Mouse (Mus musculus) gastrocnemius, adult 8-10 months (tissue): Measurements from ENCODE around the gene Wnt10a. TPM values are rescaled to one million over a fixed set of nuclear protein-coding genes. Genes with fewer than 3 reads are reported as not detected.

Experiments
- DNase-seq, 2 experiments: peaks; one replicate each; pipeline ENCODE4 v3.0.0; 2022; ENCODE audit warnings: low spot score in 2 of 2
- total RNA-seq, 4 experiments: library from RNA; stranded (reverse); gene quantifications; 2 replicates each; pipeline ENCODE4 v1.2.4; 2022

Wnt10a gene
- total RNA-seq: under 1 TPM in 1 of 4 experiments, not detected in 3; 0.16 TPM

DNA sequence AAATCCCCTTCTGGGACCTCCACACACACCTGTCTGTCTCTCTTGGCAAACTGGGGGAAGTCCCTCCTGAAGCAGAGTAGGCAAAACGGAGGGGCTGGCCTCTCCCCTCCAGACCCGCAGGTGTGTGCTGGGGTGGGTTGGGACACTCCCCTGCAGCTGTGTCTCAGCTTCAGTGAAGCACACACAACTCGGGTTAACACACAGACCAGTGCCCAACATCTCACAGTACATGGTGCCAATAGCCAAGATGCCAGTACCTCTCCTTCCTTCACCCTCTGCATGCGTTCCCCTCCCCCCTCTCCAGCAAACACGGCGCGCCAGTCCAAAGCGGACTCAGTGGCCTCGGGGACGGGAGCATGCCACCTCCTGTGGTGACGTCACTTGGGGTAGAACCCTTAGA is at the start of gene Wnt10a:
Gene Wnt10a, plus strand, starts transcription at position 268 of the 400 bp plus-strand sequence.
- DNase-seq: no peak

DNA sequence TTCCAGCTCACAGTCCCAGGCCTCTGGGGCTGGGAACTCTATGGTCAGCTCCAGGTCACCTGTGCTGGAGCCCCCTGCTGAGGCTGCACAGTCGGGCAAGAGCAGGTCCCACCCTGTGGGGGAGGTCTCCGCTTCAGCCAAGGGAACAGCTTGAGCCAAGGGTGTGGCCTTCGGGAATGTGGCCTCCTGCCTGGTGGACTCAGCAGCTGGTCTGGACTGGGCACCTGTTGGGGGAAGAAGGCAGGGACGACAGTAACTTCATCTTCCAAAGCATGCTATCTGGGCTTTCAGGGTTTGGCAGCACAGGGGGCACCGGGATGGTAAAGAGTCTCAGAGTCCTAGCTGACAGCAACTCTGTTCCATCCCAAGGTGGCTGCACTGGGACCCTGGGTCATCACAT is 44.0 kb upstream of the Wnt10a start:
- DNase-seq: peak; percentile 57 to 76

DNA sequence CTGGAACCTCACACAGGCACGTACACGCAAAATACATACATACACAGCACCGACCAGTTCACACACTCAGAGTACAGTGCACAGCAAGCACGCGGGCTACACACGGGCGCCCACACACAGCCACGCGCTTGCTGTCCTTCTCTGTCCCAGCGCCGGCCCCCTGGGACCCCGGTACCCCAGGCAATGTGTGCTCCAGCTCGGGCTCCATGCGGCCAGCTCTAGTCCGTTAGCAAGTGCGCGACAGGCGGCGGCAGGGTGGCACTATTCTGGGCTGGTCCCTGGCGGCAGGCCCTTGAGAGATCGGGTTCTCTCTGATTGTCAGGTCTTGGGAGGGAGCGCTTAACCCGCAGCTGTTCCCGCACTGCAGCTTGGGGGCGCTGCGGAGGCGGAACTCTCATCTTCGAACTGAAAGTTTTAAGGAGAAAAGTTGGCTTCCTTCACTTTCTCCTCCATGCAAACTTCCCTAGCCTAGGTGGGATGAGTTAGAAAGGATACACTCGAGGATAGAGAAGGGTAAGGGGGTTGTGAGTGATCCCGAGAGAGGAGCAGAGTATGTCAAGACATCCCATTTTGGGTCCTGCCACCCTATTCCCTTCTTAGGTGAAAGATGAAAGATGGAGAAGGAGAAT is 42.6 kb upstream of the Wnt10a start, which contains the start of gene Prkag3:
Gene Prkag3, minus strand, starts transcription at position 579 of the 629 bp plus-strand sequence.
- DNase-seq: peak; percentile 86 to 92

DNA sequence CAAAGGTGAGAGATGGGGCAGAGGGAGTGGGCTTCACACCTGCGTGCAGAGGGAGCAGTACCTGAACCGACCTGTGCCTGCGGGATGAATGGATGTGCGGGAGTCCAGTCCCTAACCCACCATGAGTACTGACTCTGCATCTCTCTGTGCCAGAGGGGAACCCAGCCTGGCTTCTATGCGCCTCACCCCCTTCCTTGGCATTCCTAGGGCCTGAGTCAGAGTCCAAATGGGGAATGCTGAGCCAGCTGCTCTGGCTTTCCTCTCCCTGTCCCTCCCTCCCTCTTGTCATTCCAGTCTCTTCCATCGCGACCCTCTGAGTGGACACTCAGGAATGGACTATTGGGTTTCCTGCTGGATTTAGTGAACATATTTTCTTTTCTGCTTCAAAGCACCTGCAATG is 42.0 kb upstream of the Wnt10a start:
- peak; percentile 65 to 77 for DNase-seq

DNA sequence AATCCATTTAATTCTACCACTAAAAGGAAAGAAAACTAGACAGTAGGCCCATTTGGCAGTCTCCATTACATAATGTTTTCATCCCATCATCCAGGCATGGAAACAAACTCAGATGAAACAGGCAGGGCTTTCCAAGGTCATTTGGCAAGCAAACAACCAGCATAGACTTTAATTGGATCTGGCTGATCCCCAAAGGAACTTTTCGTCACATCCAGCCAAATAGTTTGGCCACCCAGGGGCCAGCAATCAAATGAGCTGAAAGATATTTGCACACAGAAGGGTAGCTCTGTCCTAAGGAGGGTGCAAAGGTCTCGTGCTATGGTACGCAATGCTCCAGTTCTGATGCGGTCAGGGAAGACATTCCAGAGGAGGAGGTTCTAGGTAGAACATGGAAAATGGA is 40.6 kb upstream of the Wnt10a start:
- no peak for DNase-seq

DNA sequence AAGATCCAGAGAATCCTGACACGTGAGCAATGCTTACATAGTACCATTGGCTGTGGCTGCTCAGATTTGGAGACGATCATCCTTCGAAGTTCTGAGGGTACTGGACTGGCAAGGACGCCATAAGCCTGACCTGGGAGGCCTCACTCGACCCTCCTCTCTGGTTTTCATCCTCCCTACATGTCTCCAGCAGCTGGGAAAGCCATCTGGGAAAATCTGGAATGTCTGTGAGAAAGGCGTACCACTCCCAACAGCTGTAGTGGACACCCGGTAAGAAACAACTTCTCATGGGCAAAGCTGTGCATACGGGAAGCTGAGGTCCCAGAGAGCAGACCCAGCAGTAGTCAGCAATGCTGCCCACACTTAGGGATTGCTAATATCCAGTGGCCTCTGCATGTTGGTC is 39.2 kb upstream of the Wnt10a start:
- DNase-seq: no peak

DNA sequence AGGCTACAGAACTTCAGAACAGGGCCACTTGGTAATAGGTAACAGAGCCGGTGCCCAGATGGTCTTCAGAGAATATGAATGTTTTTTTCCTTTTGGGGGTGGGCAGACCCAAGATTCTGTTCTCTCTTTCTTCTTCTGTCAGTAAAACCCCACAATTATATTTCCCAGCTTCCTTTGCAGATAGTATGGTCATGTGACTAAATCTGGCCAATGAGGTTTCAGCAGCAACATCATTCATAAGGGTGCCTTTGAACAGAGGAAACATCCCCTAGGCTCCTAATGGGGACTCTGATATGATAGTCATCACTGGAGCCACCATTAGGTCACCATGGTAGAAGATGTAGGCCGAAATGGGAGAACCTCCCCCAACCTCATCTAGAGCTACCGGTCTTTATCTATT is 38.5 kb upstream of the Wnt10a start:
- no peak for DNase-seq

DNA sequence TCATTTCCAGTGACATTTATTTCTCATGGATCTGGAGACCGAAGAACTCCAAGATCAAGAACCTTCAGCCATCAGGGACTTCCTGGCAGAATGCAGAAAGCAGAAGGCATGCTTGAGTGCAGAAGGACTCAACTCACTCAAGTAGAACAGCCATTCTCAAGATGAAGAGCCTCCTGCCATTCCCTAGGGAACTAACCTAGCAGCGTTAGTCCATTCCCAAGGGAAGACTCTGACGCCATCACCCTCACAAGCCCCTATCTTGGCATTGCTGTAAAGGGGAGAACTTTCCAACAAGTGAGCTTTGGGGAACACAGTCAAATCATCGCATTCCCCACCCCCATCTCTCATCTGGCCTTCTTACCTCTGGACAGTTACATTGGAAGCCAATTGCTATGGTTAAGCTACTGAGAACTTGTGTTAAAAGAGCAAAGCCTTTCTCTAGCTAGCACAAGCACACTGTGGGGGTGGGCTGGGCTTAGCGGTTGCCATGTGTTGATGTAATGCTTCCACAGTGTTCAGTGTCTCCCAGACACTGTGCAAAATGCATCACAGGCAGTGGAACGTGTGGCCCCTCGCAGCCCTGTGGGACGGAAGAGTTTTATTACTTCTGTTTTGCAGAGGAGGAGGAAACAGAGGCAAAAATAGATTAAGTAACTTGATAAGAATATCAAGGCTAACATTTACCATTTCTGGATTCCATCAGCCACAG is 37.9 kb upstream of the Wnt10a start:
- peak in 1 of 2 experiments; percentile 32 for DNase-seq

DNA sequence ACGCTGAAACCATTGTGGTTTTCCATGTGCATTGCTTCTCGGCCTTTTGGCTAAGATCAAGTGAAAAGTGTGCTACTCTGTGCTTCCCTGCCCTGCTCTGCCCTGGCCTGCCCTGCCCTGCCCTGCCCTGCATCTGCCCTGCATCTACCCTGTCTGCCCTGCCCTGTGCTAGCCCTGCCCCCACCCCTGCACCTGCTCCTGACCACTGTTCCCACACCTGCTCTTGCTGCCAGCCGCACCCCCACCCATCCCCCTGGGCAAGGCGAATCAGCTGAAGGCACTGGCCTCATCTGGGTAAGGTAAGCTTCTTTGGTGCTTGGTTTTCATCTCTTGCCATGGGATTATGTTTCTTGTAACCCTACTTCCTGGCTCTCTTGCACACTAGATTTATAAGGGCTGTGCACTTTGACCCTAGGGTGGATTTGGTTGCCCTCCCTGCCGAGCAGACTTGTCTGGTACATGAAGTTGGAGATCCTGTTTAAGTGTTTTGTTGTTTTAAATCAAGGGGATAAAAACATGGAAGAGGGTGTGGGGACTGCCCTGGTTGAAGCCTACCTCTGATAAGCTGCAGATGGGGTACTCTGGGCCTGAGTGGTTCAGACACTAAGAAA is 37.0 kb upstream of the Wnt10a start:
- peak; percentile 83 to 89 for DNase-seq

DNA sequence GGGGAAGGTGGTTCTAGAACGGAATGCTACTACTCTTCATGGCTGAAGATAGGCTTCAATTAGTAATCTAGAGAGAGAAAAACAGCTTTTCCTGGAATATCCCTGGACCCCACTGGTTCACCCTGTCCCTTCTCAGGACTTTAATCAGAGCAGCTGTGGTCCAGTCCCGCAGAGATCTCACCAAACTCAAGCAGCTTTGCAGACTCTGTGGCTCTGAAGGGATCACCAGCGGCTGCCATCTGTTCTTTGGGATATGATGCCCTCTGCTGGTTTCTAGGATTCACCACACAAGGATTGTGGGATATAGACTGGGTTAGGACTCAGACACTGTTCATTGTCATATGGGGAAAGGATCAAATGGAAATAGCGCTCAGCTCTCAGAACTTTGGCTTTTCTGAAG is 31.5 kb upstream of the Wnt10a start:
- no peak for DNase-seq

DNA sequence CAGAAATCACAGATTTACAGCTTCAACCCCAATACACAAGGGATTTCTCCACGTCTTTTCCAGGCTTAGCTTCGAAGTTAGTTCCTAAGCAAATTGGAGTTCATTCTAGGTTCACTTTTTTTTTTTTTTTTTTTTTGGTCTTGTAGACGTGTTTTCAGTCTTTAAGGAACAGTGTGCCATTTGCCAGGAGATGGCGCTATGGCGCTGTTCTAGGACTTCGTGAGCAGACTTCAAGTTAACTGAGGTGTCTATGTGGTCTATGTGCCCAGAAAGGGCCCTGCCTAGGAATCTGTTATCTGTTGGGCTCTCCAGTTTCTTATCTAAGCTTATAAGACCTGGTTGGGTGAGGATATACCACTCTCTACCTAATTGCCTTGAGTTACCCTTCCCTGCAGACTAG is 28.2 kb upstream of the Wnt10a start:
- peak in 1 of 2 experiments; percentile 61 for DNase-seq

DNA sequence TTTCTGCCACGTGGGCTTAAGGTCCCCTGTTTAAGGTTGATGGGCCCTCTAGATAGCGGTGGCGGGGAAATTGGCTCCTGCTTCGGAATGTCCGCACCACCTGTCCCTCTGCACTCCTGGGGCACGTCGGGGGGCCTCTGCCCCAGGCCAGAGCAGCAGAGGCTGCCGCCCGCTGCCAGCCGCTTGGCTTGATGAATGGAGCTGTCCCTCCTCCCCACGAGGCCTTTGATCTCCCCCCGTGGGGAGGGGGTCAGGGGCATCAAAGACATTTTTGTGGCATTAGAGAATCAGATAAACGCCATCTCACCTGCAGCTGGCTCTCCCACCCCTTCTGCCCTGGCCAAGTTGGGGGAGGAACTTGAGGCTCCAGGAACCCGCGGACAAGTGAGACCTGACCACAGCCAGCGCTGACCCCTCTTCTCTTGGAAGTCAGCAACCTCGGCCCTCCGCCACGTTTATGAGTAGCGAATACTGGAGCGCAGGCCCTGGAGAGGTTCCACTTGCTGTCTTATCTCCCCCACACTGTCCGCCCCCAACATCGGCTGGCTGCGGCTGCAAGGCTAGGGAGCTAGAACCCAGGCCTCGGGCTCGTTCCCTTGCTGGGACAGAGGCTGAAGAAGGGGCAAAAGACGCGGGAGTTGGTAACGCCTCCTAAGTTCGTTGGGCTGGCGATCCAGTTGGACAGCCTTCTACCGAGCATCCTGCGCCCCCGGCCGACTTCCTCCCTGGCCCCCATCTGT is 20.4 kb upstream of the Wnt10a start:
- DNase-seq: no peak

DNA sequence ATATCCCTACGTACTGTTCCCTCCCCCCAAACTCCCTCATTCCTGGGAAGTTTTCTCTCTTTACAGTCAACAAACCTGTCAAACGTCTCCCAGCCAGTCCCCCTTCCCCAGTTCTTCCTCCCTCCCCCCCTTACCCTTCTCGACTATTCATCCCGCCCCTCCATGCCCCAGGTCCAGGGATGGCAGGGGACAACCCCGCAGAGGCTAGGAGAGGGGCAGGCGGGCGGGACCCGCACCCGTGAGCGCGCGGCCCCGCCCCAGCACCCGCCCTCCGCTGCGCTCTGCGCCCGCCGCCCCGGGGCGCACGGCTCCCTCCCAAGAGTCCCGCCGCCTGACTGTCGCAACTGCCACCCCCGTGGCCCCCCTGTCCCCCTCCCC is 19.9 kb upstream of the Wnt10a start:
- no peak for DNase-seq

DNA sequence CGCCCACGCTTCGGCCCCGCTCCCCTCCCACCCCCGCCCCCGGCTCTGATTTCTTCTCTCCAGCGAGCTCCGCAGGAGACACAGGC is 19.6 kb upstream of the Wnt10a start, which contains the start of gene Wnt6:
Gene Wnt6, plus strand, starts transcription at position 48 of the 86 bp plus-strand sequence.
- no peak for DNase-seq

DNA sequence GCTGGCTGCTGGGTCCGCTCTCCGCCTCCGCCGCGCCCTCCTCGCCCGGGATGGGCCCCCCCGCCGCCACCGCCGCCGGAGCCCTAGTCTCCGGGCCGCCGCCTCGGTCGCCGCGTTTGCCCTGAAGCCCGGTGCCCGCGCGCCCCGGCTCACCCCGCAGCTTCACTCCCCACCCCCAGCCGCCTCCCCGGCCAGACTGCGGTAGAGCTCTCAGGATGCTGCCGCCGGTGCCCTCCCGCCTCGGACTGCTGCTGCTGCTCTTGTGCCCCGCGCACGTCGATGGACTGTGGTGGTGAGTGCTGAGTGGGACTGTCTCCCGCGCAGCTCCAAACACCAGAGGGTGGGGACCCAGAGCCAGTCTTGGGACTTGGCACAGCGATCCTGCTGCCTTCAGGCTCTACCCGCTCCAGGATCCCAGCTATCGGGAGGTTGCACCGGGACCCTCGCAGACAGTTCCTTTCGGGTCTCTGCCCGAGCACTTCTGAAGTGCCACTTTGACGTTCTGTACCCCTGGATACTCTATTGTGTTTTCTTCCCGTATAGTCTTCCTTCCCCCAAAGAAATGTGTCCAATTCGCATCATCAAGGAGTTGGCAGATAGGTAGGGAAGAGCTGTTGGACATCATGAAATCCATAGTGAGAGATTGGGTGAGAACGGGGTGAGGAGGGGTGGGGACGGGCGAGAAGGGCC is 19.2 kb upstream of the Wnt10a start:
- DNase-seq: no peak

DNA sequence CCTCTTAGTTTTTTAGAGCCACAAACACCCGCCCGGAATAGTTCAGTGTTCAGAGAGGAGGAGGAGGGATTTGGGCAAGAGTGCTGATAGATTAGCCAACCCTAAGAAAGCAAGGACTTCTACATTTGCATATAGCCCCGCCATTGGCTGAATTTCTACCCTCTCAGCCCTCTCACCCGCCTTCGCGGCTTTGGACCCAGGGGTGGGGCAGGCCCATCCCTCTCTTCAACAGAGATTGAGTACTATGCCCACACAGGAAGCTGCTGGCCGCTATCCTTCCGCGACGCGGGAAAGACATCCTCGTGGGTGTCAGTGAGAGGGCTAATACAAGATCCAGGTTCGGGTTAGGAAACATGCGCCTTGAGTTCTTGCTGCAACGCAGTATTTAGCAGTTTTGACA is 18.2 kb upstream of the Wnt10a start:
- peak; percentile 58 to 72 for DNase-seq

DNA sequence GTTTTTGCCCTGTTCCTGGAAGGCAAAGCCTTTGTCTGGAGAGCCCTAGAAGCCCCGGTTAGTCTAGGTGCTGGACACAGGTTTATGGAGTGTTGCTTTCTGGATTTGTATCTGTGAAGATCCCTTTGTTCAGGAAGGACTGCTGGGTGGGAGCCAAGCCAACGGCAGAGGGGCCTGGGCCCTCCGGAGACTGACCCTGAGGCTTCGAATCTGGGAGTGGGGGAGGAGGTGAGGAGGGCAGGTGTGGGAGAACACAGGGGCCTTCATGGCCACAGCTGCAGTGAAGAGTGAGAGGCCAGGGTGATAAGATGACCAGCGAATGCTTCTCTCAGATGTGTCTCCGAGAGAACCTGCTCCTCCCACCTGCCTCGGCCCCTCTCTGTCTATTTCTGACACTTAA is 17.3 kb upstream of the Wnt10a start:
- no peak for DNase-seq

DNA sequence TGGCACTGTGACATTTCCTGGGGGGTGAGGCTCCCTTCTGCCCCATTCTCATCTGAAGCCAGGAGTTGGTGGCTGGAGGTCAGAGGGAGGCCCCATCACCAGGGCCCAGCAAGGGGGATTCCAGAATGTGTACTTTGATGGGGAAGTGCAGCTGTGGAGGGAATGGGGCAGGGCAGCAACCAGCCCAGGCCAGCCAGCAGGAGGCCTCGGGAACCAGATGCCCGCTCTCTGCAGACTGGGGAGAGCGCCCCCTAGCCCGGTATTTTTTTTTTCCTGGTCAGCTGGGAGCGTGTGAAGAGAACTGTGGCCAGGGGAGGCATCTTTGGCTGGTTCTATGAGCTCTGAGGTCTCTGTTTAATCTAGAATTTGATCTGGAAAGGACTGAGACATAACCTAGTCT is 15.5 kb upstream of the Wnt10a start:
- no peak for DNase-seq

DNA sequence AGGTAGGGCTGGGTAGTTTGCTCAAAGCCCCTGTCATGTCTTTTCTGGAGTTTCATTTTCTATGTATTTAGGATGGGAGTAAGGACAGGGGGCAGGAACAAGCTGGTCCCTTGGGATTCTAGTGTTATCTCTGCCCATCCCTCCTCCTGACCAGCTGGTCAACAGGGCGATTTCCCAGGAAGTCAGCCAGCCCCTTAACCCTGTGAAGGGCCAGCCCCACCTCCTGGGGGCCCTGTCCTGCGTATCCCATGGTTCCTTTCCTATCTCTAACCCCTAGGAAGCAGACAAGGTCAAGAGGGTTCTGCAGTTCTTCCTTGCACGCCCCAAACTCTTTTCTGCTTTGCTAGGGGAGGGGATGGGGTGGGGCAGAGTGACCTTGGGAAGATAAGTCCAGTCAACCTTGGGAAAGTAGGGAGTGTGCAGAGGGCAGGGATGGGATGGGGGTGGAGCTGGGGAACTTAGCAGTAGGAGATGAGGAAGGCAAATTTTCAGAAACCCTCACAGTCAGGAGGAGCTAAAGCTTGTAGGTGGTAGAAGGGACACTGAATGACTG is 12.3 kb upstream of the Wnt10a start:
- no peak for DNase-seq

DNA sequence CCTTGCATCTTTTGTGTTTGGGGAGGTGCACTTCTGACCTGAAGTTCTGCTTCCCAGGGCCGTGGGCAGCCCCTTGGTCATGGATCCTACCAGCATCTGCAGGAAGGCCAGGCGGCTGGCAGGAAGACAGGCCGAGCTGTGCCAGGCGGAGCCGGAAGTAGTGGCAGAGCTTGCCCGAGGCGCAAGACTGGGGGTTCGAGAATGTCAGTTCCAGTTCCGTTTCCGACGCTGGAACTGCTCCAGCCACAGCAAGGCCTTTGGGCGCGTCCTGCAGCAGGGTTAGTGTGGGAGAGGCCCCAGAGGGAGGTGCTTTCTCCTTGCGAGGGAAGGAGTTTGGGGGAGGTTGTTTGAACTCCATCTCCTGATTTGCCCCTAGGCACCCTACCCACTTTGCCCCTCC is 9.3 kb upstream of the Wnt10a start:
- DNase-seq: no peak

DNA sequence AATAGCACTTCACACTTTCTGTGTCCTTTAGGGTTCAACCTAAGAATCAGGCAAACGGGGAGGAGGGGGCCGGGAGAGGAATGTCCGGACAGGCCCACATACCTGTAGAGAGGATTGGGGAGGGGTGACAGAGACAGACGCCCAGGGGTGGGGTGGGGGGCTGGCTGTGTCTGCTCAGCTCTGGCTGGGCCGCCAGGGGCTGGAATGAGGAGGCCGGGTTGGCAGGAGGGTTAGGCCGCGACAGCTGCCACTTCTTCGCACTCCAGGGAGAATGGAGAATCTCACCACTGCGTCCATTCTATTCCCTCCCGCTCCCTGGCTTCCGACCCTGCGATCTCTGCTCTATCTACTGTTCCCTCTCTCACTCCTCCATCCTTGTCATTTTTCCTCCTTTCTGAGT is 7.8 kb upstream of the Wnt10a start:
- no peak for DNase-seq
